Comparison of ENCODE assay signal across 16 mouse cellular contexts in genomic region chr2:181453274-181453673, GRCm38 (mm10). TPM values are rescaled to one million over a fixed set of nuclear protein-coding genes. Genes with fewer than 3 reads are reported as not detected.
DNase-seq lines count a peak whose midpoint lies in the region; ATAC-seq lines count a peak whose summit lies in the region.
"Had no signal": no experiment of that assay in that cellular context is flagged by ENCODE, and none has a peak within 500 bp of the region (broad histone marks: within the 10 kb centered on the region; RNA-seq: fewer than 3 reads in every experiment).

No protein-coding gene starts in this region.

- 67% methylated on average over 1 of the region's 1 CpGs for WGBS in liver, embryonic 12.5 days (ENCODE audit: insufficient replicate concordance)
- 31% methylated on average over 1 of the region's 1 CpGs for WGBS in limb, embryonic 10.5 days

- H3K9me3 ChIP-seq in liver, embryonic 12.5 days (replicated peaks), result no peaks in the 10 kb centered on the region
- no peaks in the 10 kb centered on the region for H3K9me3 ChIP-seq in limb, embryonic 10.5 days (replicated peaks)
- H3K9me3 ChIP-seq: heart, embryonic 15.5 days; hindbrain, embryonic 15.5 days; kidney, embryonic 15.5 days; limb, embryonic 13.5 days had no signal

- no peak overlapping the region for H3K9ac ChIP-seq in liver, embryonic 12.5 days
- H3K9ac ChIP-seq: heart, embryonic 15.5 days; hindbrain, embryonic 15.5 days; kidney, embryonic 15.5 days; limb, embryonic 13.5 days had no signal

- no peak overlapping the region for H3K4me3 ChIP-seq in liver, embryonic 12.5 days
- no peak overlapping the region for H3K4me3 ChIP-seq in limb, embryonic 10.5 days
- H3K4me3 ChIP-seq: erythroblast, embryonic 14.5 days; heart, embryonic 15.5 days; hindbrain, embryonic 15.5 days; kidney, embryonic 15.5 days; limb, embryonic 13.5 days had no signal

- DNase-seq in CD4-positive, CD25-positive, alpha-beta regulatory T cell, adult 2 months (ENCODE audit: low read depth, low spot score), result peak; percentile 39
- DNase-seq in liver, result peak; percentile 52
- peak; percentile 52 for DNase-seq in thymus, postnatal 4 days
- DNase-seq in thymus, adult 18-20 months, result no peak
- DNase-seq in testis, postnatal 10 days (ENCODE audit: low spot score), result peak; percentile 53
- no peak for DNase-seq in limb, embryonic 10.5 days (ENCODE audit: low spot score)
- DNase-seq: adrenal gland, adult 8-10 months had no signal

- H3K4me1 ChIP-seq in liver, embryonic 12.5 days, result peaks cover 27% of the 10 kb centered on the region
- H3K4me1 ChIP-seq in limb, embryonic 10.5 days, result peaks cover 6% of the 10 kb centered on the region

- no peak overlapping the region for H3K4me2 ChIP-seq in liver, embryonic 12.5 days
- H3K4me2 ChIP-seq: heart, embryonic 15.5 days; hindbrain, embryonic 15.5 days; kidney, embryonic 15.5 days; limb, embryonic 13.5 days had no signal

- ATAC-seq in CD4-positive, CD25-positive, alpha-beta regulatory T cell, adult 4 months, result no peak
- no peak for ATAC-seq in liver, embryonic 12.5 days

- H3K27me3 ChIP-seq in liver, embryonic 12.5 days (replicated peaks), result 0 out of 2 replicates have a peak, but pooled peaks cover 4% of the 10 kb centered on the region
- peaks cover 6% of the 10 kb centered on the region; the same call in 1 of the 2 replicates for H3K27me3 ChIP-seq in limb, embryonic 10.5 days (ENCODE audit: low read depth, poor library complexity, severe bottlenecking)
- H3K27me3 ChIP-seq: heart, embryonic 15.5 days; hindbrain, embryonic 15.5 days; kidney, embryonic 15.5 days had no signal

- H3K36me3 ChIP-seq in liver, embryonic 12.5 days, result peaks cover 9% of the 10 kb centered on the region; the same call in 1 of the 2 replicates
- no peaks in the 10 kb centered on the region for H3K36me3 ChIP-seq in limb, embryonic 10.5 days
- H3K36me3 ChIP-seq: heart, embryonic 15.5 days; hindbrain, embryonic 15.5 days; kidney, embryonic 15.5 days; limb, embryonic 13.5 days had no signal

- no peak overlapping the region for H3K27ac ChIP-seq in liver, embryonic 12.5 days
- H3K27ac ChIP-seq in limb, embryonic 10.5 days, result no peak overlapping the region
- H3K27ac ChIP-seq: heart, embryonic 15.5 days; hindbrain, embryonic 15.5 days; kidney, embryonic 15.5 days; limb, embryonic 13.5 days; macrophage had no signal

RNA-seq across cellular contexts. Expression of gene Zbtb46, which starts 6.0 kb away (rescaled TPM):
- 1 to 10 TPM; 3.4 to 4.3 TPM for polyA plus RNA-seq in CD4-positive, CD25-positive, alpha-beta regulatory T cell, adult 4 months (2017; shearing (Covaris generic))
- polyA plus RNA-seq in liver, embryonic 12.5 days (2016; fragmentation: Nextera tagmentation; extraction: Ambion mirVana), result 15.5 and 16.9 TPM in 2 replicates
- polyA plus RNA-seq in limb, embryonic 10.5 days (2016; fragmentation: Nextera tagmentation; extraction: Ambion mirVana), result 17.5 and 17.7 TPM in 2 replicates

RNA-seq across cellular contexts. Expression of gene Abhd16b, which starts 39.7 kb away (rescaled TPM):
- not detected for polyA plus RNA-seq in CD4-positive, CD25-positive, alpha-beta regulatory T cell, adult 4 months (2017; shearing (Covaris generic))
- polyA plus RNA-seq in liver, embryonic 12.5 days (2016; fragmentation: Nextera tagmentation; extraction: Ambion mirVana), result 0.12 TPM in 1 of 2 replicates, not detected in the other
- polyA plus RNA-seq in limb, embryonic 10.5 days (2016; fragmentation: Nextera tagmentation; extraction: Ambion mirVana), result 0.08 and 0.21 TPM in 2 replicates
- polyA plus RNA-seq: erythroblast, embryonic 14.5 days; kidney, embryonic 15.5 days; macrophage; neural tube, embryonic 14.5 days had no signal

RNA-seq across cellular contexts. Expression of gene Tpd52l2, which starts 43.7 kb away (rescaled TPM):
- polyA plus RNA-seq in CD4-positive, CD25-positive, alpha-beta regulatory T cell, adult 4 months (2017; shearing (Covaris generic)), result 100 to 1,000 TPM; 108 to 109 TPM
- polyA plus RNA-seq in liver, embryonic 12.5 days (2016; fragmentation: Nextera tagmentation; extraction: Ambion mirVana), result 93.4 and 95.8 TPM in 2 replicates
- polyA plus RNA-seq in limb, embryonic 10.5 days (2016; fragmentation: Nextera tagmentation; extraction: Ambion mirVana), result 176 and 185 TPM in 2 replicates

Comparison
In these comparisons a context has a peak if more than half of its experiments do, and no peak if none do; other contexts are left out.
1. DNase-seq: peak in CD4-positive, CD25-positive, alpha-beta regulatory T cell, adult 2 months (single experiment), liver (single experiment), thymus, postnatal 4 days (single experiment) and testis, postnatal 10 days (single experiment); none in thymus, adult 18-20 months (0 of 2) and limb, embryonic 10.5 days (single experiment).